Mouse (Mus musculus): ENCODE results near the gene Ptpdc1.

The Ptpdc1 gene

DNA sequence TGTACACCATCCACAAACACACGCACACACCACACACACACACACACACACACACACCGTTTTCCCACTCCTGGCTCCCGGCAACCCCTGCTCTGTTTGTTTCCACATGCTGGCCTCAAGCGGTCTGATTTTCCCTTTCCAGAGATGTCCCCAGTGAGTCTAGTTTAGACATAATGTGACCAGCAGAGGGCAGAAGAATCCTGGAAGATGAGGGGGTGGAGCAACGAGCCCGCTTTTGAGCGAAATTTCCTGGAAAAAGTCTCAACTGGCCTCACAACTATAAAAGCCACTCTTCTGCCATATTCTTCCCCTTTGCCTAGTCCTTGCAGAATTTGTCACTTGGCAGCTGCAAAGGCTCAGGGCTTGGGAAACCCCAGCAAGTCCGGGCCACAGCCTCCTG, 30.2 kb upstream of the Ptpdc1 start:
- peak; percentile 67 to 72 for DNase-seq (ENCODE audit: low spot score in 2 of 2)

DNA sequence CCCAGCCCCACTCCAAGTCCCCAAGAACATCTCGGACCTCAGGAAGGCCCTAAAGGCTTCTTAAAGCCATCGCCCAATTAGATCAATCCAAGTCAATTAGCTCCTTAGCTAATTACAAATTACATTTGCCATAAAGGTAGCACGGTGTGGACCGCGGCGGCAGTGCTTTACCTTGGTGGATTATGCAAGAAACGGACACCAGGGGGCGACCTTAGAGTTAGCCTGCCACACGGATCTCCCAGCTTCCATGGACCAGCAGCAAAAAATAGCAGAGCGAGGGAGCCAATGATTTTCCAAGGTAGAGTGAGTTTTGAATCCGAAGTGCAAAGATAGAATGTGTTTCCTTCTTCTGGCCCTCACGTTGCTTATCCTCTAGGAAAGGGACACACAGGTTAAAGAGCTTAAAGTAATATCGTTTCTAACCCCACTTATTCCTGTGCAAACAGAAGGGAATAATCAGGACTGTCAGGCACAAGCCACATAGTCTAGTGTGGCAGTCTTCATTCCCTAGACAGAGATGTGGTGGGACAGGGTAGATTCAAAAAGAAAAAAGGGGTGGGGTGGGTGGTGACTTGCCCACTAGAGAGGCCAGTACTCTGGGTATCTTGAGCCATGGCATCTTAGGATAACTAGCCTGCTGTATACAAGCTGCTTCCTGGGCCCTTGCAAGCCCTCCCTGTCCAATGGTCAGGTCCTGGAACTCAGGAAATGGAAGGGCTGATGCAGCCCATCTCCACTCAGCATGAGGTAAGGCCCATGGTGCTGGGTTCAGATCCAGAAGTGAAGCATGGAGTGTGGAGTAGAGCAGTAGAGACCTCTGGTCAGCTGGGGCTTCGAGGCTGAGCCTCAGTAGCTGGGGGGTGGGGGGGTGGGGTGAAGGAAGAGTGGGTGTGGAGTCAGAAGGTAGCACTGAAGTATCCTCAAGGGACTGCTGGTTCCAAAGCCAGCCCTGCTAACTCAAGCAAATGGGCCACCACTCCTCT, 28.6 kb upstream of the Ptpdc1 start:
- DNase-seq (ENCODE audit: low spot score in 2 of 2) = peak; percentile 68 to 81

DNA sequence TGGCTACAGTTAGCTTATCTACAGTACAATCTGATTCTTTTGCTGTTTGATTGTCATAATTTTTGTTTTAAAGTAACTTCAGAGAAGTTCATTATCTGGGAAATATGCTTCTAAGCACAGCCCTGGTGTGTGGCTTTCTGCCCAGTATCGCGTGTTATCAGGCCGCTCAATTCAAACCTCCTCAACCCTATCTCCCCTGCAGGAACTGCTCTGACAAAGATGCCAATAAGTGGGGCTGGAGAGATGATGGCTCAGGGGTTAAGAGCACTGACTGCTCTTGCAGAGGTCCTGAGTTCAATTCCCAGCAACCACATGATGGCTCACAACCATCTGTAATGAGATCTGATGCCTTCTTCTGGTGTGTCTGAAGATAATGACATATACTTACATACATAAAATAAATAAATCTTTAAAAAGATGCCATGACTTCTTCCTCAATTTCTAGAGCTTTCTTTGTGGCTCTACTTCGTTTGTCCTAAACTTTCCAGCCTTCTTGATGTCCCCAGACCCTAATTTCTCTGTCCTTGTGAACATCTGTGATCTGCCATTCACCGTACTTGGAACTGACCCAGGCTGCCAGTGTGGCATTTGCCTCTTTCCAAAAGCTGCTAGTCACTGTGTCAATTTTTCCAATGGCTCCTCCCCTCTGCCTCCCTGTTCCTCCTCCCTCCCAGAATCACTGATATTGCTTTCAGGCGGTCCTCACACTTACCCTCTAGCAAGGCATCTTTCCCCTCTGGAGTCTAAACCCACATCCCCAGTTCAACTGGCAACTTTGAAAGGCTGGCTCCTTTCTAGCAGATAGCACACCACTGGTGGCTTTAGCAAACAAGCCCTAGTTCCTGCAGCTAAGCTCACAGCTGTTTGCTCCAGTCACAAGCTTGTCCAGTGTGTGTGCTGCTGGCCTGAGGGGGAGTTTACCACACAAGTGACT, 25.9 kb upstream of the Ptpdc1 start:
- DNase-seq (ENCODE audit: low spot score in 2 of 2) = no peak

DNA sequence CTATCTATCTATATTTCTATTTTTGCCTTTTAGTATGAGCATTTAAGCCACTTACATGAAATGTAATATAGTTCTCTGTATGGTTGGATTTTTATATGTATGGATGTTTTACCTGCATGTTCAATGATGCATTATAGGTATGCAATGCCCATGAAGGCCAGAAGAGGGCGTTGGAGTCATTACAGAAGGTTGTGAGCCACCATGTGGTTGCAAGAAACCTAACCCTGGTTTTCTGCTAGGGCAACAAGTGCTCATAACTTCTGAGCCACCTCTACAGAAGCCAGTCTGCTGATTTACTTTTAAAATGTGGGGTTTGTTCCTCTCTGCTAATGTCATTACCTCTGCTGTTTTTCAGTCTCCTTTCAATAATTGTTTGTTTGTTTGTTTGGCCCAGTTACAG, 25.2 kb upstream of the Ptpdc1 start:
- DNase-seq (ENCODE audit: low spot score in 2 of 2) = no peak

DNA sequence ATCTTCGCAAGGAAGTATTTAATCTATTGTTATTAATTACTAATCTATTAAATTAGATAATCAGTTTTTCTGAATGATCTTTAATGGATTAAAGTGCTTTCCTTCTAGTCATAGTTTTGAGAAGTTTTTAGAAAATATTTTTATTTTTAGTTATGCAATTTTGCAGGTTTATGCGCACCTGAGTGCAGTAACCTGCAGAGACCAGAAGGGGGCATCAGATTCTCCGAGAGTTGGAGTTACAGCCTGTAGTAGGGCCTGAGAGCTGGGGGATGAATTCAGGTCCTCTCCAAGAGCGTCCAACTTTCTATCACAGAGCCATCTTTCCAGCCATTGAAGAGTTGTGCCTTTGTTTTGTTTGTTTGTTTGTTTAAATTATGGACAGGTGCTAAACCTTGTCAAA, 21.2 kb upstream of the Ptpdc1 start:
- no peak for DNase-seq (ENCODE audit: low spot score in 2 of 2)

DNA sequence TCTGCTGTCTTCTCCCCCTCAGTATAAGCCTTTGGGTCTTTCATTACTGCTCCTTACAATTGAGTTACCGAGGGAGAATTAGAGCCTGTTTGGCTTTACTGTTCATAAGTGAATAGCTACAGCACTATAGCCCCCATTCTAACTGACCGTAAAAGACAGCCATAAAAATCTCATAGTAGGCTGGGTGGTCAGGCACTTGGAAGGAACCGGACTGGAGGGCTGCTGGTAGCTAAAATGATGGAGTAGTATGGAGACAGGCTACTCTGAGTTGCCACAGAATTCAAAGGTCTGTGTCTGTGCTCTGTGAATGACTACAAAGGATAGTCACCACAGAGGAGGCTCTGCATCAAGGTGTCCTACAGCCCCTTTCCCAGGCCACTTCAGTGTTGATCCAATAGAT, 18.5 kb upstream of the Ptpdc1 start:
- no peak for DNase-seq (ENCODE audit: low spot score in 2 of 2)

DNA sequence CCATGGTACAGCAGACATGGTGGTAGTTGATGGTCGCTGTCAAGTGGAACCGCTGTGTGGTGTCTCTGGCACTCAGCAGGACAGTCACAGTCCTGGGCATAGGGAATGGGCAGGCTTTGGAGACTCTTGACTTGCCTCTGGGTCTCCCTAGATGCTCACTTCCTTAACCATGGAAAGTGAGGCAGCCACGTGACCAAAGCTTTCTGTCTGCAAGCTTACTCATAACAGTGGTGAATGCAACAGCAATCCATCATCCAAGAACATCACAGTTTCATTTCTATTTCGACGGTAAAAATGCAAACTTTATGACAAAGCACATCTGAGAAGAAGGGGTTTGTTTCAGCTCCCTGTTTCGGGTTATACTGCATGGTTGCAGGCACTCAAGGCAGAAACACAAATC, 17.6 kb upstream of the Ptpdc1 start:
- no peak for DNase-seq (ENCODE audit: low spot score in 2 of 2)

DNA sequence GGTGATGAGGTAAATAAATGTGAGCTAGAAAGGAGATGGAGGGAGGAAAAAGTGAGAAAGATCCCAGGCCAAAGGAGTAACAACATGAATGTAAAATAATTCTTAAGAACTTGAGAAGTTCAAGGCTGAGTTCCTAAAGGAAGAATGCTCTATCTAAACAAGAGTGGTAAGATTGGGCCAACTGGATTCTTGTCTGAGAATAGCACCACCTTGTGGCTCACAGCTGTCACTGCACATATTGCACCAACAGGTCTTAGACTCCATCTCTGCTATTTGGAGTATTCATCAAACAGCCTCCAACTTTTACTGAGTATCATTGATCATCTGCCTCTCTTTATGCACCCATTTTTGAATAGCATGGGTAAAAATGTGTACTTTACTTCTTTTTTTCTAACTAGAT, 14.1 kb upstream of the Ptpdc1 start:
- peak; percentile 69 to 77 for DNase-seq (ENCODE audit: low spot score in 2 of 2)

DNA sequence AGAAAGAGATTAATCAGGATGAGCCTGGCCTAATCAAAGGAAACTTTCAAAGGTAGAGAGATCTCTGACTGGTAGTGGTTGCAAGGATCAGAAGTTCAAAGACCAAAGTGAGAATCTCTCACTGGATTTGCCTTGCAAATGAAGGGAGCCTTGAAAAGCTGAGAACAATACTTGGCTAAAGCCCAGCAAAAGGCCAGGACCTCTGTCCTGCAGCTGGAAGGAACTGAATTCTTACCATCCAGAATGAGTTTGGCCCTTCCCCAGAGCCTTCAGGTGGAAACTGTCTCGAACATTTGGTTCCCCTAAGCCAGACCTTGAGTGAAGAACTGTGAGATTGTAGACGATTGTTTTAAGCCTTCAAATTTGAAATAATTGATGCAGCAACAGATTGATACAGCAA, 12.2 kb upstream of the Ptpdc1 start:
- DNase-seq (ENCODE audit: low spot score in 2 of 2) = no peak

DNA sequence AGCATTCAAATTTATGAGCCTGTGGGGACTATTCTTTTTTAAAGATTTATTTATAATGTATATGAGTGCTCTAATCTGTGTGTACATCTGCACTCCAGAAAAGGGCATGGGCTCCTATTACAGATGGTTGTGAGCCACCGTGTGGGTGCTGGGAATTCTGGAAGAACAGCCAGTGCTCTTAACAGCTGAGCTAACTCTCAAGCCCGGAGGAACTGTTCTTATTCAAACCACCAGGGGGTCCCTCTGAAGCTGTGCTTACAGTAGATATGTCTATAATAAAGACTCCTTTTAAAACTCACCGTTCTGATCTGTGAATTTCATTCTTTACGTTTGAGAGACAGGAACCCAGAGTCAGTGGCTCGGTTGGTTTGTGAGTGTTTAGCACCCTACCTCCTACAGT, 6.2 kb upstream of the Ptpdc1 start:
- no peak for DNase-seq (ENCODE audit: low spot score in 2 of 2)

DNA sequence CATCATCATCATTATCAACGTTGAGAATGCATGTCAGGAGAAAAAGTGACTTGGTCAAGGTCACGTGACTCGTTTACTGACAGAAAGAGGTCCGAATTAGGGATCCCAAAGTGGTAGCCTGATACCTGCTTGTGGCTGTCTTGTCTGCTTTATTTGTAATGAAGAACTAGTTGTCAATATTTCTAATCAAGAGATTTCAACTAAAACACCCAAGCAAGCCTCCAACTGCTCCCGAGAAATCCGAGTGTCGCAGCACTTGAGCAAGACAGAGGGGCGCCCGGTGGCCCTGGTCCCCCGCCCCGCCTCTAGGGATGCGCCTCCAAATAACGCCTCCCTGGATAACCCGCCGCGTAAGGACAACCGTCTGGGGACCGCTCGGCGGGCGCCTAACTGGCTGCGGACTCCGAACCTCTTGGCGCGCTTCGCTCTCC, 481 bp downstream of the Ptpdc1 start:
- no peak for DNase-seq (ENCODE audit: low spot score in 2 of 2)

DNA sequence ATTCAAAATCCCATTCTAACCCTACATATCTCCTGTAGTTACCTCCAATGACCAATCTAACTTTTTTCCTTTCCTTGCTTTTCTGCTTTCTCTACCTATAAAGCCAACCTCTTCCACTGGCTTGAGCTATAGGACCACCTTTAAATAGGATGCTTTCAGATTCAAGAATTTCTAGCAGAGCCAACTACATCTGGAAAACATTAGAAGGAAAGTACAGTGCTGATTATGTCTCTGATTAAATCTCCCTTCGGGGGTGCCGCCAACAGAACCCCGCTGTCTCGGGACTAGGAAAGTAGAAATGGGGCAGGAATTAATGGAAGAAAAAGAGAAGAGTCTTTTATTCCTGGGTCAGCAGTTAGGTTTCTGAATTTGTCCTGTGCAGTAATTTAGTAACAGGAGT, 6.6 kb downstream of the Ptpdc1 start:
- no peak for DNase-seq (ENCODE audit: low spot score in 2 of 2)

DNA sequence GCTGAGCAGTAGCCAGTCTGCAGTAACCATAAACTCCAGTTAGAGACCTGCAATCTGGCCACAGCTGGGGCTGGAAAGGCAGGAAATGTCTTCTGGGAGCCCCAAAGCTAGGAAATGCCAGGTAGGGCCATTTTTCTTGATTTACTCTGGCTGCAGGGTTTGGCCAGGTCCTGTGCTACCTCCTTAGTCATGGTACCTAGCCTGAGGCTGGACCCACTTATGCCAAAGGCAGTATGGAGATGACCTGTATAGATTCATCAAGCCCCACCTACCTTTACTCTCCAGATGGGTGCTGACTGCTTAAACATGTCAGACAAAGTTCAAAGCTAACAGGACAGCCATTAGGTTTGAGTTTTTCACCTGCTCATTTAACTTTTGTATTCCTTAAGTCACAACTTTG, 7.7 kb downstream of the Ptpdc1 start:
- DNase-seq (ENCODE audit: low spot score in 2 of 2) = no peak

DNA sequence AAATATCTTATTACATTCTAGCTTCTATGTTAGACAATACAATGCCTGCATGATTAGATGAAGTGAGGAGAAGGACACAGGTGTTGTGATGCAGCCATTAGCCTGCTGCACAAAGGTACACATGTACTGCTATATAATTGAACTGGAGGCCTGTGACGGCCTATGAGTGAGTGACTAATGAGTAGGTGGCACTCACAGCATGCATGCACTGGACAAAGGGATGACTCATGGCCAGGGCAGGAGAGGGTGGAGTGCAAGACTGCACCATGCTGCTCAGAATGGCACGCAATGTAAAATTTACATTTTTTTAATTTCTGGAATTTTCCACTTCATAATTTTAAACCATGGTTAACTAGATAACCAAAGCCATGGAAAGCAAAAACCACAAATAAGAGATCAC, 10.9 kb downstream of the Ptpdc1 start:
- no peak for DNase-seq (ENCODE audit: low spot score in 2 of 2)

DNA sequence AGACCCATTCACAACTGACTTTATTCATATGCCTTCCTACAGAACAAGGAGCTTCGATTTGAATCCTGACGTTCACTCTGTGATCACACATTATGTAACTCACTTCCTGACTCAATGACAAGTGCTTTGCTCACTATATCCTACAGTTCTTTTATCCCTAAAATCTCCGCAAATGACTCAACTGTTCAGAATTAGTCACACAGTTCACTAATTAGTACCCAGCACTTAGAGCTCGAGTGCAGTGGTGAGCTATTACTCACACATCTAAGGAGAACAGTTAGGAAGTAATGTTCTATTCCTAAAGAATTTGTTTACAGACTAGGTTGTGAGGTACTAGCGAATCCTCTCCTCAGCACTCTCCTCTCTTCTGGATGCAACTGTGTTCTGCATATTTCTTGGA, 16.4 kb downstream of the Ptpdc1 start:
- DNase-seq (ENCODE audit: low spot score in 2 of 2) = no peak

DNA sequence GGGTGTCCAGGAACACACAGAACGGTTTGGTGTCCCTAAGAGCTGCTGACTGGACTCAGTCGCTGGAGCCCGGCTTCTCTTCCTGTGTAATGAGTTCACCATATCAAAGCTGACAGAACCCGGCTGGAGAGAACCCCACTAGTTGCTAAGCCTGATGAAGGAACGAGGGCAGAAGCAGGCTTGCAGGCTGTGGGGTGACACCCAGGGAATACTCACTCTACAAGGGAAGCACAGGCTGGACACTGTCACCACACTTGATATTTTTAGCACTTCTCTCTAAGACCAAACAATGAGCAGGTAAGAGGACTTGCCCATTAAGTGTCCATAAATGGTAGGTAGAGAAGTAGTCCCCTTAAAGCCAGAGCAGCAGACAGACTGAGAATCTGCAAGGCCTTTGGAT, 20.9 kb downstream of the Ptpdc1 start:
- no peak for DNase-seq (ENCODE audit: low spot score in 2 of 2)

DNA sequence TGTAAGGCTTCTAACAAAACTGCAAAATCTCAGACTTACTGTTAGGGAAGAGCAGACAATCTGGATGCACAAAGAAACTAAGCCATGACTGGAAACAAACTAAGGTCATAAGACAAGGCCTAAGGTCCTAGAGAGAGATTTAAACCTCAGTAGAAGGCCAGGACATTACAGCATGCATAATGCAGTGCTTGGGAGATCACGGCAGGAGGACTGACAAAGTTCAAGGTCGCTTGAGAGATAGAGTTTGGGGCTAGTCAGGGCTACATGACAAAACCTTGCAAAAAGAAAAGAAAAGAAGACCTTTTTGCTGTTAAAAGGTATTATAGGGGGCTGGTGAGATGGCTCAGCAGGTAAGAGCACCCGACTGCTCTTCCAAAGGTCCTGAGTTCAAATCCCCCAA, 22.2 kb downstream of the Ptpdc1 start:
- no peak for DNase-seq (ENCODE audit: low spot score in 2 of 2)

DNA sequence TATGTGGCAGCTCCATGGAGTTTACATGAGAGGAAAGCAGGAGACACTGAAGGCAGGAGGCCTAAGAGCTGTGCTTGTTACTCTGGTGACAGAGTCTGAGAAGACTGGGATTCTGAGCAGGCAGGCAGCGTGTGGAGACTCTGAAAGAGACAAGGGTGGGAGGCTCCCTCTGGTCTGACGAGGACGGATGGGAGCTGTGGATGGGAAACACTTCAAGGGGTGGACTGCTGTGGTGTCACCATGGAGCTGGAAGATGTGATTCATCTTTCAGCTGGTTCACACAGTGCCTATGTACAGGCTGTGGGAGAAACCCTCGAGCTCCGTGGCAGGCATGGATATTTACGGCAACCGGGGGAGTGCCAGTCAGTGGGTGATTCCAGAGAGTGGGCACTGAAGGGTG, 30.9 kb downstream of the Ptpdc1 start:
- peak; percentile 48 to 58 for DNase-seq (ENCODE audit: low spot score in 2 of 2)

DNA sequence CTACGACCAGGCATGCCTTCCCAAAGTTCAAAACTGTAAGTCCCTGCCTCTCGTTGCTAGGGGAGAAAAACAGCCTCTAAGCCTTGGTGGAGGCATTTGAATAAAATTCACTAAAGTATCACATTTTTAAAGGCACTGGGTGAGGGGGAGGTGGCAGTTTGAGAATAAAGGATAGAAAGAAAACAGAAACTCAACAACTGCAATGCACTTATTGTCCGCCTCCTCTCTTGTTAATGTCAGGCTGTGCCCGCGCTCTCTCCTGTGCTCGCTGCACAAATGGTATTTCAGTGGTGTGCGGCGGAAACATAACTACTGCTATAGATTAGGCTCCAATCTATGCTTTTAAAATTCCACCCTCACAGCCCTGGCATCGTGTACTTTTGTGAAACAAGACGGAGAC, 31.4 kb downstream of the Ptpdc1 start:
- DNase-seq (ENCODE audit: low spot score in 2 of 2) = peak in 1 of 2 experiments; percentile 49

DNA sequence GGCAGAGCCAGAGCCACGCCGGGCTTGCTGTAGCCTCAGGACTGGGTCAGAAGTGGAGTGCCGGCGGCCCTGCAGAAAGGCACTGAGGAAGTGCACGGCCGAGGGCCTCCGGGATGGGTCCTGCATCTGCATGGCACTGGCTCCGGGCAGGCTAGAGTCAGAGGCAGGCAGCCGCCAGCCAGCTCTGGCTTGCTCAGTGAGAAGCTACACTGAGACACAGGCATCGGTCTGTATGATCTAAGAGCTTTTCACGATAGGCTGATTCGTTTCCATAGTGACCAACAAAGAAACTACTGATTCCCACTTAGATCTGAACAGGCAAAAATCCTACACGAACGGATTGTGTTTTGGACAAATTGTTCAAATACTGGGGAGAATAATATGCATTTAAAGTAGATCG, 32.3 kb downstream of the Ptpdc1 start:
- DNase-seq (ENCODE audit: low spot score in 2 of 2) = peak; percentile 75 to 81

DNA sequence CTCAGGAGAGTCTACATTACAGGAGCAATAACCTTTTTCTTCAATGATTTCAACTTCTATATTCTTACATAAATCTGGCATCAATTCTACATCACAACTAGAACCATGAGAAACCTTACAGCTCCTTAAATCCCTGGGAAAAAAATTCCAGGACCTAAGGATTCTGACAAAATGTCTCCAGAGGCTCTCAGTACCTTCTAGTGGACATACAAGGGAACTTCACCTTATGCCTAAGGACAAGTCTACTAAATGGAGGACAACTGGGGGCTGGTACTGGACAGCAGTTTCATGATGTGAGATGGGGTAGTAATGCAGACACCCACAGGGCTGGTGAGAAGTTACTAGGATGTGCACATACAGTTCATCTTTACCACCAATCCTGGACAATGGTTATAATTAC, 34.7 kb downstream of the Ptpdc1 start:
- no peak for DNase-seq (ENCODE audit: low spot score in 2 of 2)

DNA sequence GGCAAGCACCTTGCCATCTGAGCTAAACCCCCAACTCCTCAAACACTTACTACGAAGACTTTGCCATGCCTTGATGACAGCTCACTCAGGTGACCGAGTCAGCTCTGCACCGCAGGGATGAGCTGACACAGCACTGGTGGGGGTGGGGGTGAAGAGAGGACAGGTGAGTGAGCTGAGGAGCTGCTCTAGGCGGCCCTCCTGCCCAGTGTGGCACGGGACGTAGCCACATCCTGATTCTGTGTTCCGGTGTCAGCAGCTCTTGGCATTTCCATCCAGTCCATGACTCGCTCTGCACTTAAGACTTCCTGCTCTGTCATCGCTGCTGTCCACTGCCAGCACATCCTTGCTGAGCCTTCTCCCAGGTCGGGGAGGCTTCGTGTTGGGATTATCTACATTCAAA, 38.1 kb downstream of the Ptpdc1 start:
- DNase-seq (ENCODE audit: low spot score in 2 of 2) = no peak

DNA sequence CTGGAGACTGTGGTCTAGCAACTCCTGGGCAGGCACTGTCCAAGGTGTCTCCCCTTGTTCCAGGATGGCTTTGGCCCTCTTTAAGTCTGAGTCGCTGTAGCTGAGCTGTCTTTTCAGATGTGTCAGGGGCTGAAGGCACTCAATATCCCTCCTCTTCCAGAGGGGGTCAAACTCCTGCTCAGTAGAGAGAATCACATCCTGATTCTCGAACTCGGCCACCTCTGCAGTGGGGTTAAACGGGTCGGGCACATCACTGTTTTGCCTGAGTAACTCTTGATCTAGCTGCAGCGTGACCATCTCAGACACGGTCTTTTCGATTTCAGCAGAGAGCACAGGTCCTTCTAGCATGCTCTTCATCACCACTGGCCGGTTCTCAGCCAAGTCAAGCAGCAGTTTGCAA, 39.0 kb downstream of the Ptpdc1 start:
- DNase-seq (ENCODE audit: low spot score in 2 of 2) = no peak
